Mouse (Mus musculus) gastrocnemius, postnatal 4 days (tissue): ENCODE measurements around the gene Ttc28. TPM values are rescaled to one million over a fixed set of nuclear protein-coding genes. Genes with fewer than 3 reads are reported as not detected.

Source experiments
- DNase-seq, 2 experiments: peaks; one replicate each; pipeline ENCODE4 v3.0.0; 2021 to 2022; ENCODE audit warnings: low spot score in 2 of 2, mixed read lengths in 2 of 2
- total RNA-seq, 2 experiments: library from RNA; stranded (reverse); gene quantifications; 2 replicates each; pipeline ENCODE4 v1.2.3; 2021

Gene Ttc28
- total RNA-seq, 2 experiments from 2014 or later: 27.1 to 33.1 TPM

- no peak for DNase-seq
These were observed 201.0 kb downstream of the Ttc28 start for GRCm38 (mm10) chr5:111080601-111081000.

GRCm38 (mm10) chr5:111085849-111086248, 206.2 kb downstream of the Ttc28 start:
- no peak for DNase-seq

- no peak for DNase-seq
These were observed 217.1 kb downstream of the Ttc28 start for GRCm38 (mm10) chr5:111096750-111097149.

GRCm38 (mm10) chr5:111097233-111098160, 217.9 kb downstream of the Ttc28 start:
- no peak for DNase-seq

- no peak for DNase-seq
These were observed 219.1 kb downstream of the Ttc28 start for GRCm38 (mm10) chr5:111098516-111099274.

- DNase-seq: no peak
These were observed 221.0 kb downstream of the Ttc28 start for GRCm38 (mm10) chr5:111100585-111100984.

GRCm38 (mm10) chr5:111101383-111101932, 221.9 kb downstream of the Ttc28 start:
- DNase-seq: no peak

GRCm38 (mm10) chr5:111104801-111105200, 225.2 kb downstream of the Ttc28 start:
- DNase-seq: no peak

- no peak for DNase-seq
These were observed 231.8 kb downstream of the Ttc28 start for GRCm38 (mm10) chr5:111111378-111111777.

- no peak for DNase-seq
These were observed 233.6 kb downstream of the Ttc28 start for GRCm38 (mm10) chr5:111113183-111113582.

GRCm38 (mm10) chr5:111113694-111114375, 234.2 kb downstream of the Ttc28 start:
- no peak for DNase-seq

- no peak for DNase-seq
These were observed 235.0 kb downstream of the Ttc28 start for GRCm38 (mm10) chr5:111114597-111114996.

GRCm38 (mm10) chr5:111115519-111116350, 236.1 kb downstream of the Ttc28 start:
- DNase-seq: peak in 1 of 2 experiments; percentile 30

- no peak for DNase-seq
These were observed 240.2 kb downstream of the Ttc28 start for GRCm38 (mm10) chr5:111119805-111120204.

- no peak for DNase-seq
These were observed 240.7 kb downstream of the Ttc28 start for GRCm38 (mm10) chr5:111120298-111120697.

GRCm38 (mm10) chr5:111120705-111121420, 241.3 kb downstream of the Ttc28 start:
- DNase-seq: no peak

- no peak for DNase-seq
These were observed 242.9 kb downstream of the Ttc28 start for GRCm38 (mm10) chr5:111122332-111123049.

- no peak for DNase-seq
These were observed 243.6 kb downstream of the Ttc28 start for GRCm38 (mm10) chr5:111123050-111123746.
